Mouse (Mus musculus) forebrain, postnatal 0 days (tissue): ENCODE measurements around the gene Gm3336. TPM values are rescaled to one million over a fixed set of nuclear protein-coding genes. Genes with fewer than 3 reads are reported as not detected.

Experiments
- ATAC-seq: fragments of 200-750 bp; cut with Nextera tagmentation; 2 replicates; pipeline ENCODE4 v1.8.0; 2017; ENCODE audit warnings: mild to moderate bottlenecking, moderate library complexity
- DNase-seq: peaks from one replicate; pipeline ENCODE4 v3.0.0-alpha.2; 2015
- H3K27ac ChIP-seq: fragments of 300-500 bp; sonication (generic); 2 replicates; pipeline ENCODE4 v1.5.1; 2014; ENCODE audit warnings: low read depth, mild to moderate bottlenecking, antibody characterized with exemption, low read length, moderate library complexity, mixed read lengths
- H3K27me3 ChIP-seq: fragments of 300-500 bp; sonication (generic); 2 replicates; pipeline ENCODE4 v1.6.1; 2014; ENCODE audit warnings: mild to moderate bottlenecking, low read length, mixed read lengths; ENCODE audit not compliant: insufficient read depth
- H3K36me3 ChIP-seq: fragments of 300-500 bp; sonication (generic); 2 replicates; pipeline ENCODE4 v1.6.1; 2014; ENCODE audit warnings: mild to moderate bottlenecking, moderate library complexity; ENCODE audit not compliant: insufficient read depth
- H3K4me1 ChIP-seq: fragments of 300-500 bp; sonication (generic); 2 replicates; pipeline ENCODE4 v1.6.1; 2014; ENCODE audit warnings: antibody characterized with exemption; ENCODE audit not compliant: insufficient read depth
- H3K4me2 ChIP-seq: fragments of 300-500 bp; sonication (generic); 2 replicates; pipeline ENCODE4 v1.6.1; 2014; ENCODE audit warnings: low read depth, mild to moderate bottlenecking, moderate library complexity
- H3K4me3 ChIP-seq: fragments of 300-500 bp; sonication (generic); 2 replicates; pipeline ENCODE4 v1.5.1; 2014; ENCODE audit warnings: low read depth, low read length, mixed read lengths
- H3K9ac ChIP-seq: fragments of 300-500 bp; sonication (generic); 2 replicates; pipeline ENCODE4 v1.6.1; 2014; ENCODE audit warnings: mild to moderate bottlenecking
- H3K9me3 ChIP-seq: fragments of 300-500 bp; sonication (generic); 2 replicates; pipeline ENCODE4 v1.6.1; 2016; ENCODE audit warnings: low read length
- CTCF ChIP-seq: sonication (generic); IDR thresholded peaks from 2 replicates; pipeline ENCODE4 v1.5.1; 2016; ENCODE audit warnings: antibody characterized with exemption, control low read depth, low read depth
- WGBS: fragments of 180-500 bp; shearing (Covaris S2); extraction: QIAGEN DNeasy Blood & Tissue Kit; methylation state at CpG from one replicate; pipeline ENCODE4 v1.1.7; 2014; 5-methylcytosine and 5-hydroxymethylcytosine counted together
- polyA plus RNA-seq: library from polyadenylated mRNA; unstranded; fragments of >200 nt; fragmentation: Nextera tagmentation; extraction: Ambion mirVana; gene quantifications from 2 replicates; pipeline ENCODE4 v1.2.1, GENCODE M21; 2015
- total RNA-seq: library from RNA; depleted of rRNA; stranded (reverse); fragments of >200 nt; gene quantifications from 2 replicates; pipeline ENCODE4 v1.2.3, GENCODE M21; 2014

Gm3336 gene
- total and polyA plus RNA-seq, 2 experiments from 2014 or later: not detected

GRCm38 (mm10) chr8:70699116-70699833, 19.1 kb upstream of the Gm3336 start:
- H3K9me3 ChIP-seq: no peaks in the 10 kb centered on the region
- H3K27me3 ChIP-seq: no peaks in the 10 kb centered on the region
- H3K27ac ChIP-seq: peak overlapping the region; percentile 97
- TF ChIP-seq CTCF: no peak; the same call in 1 of the 2 replicates
- WGBS: 1% methylated on average over 80 of the region's 89 CpGs
- peaks cover 22% of the 10 kb centered on the region for H3K4me1 ChIP-seq
- no peak for DNase-seq
- peak overlapping the region; percentile 98 for H3K9ac ChIP-seq
- peak overlapping the region; percentile 66 for H3K4me3 ChIP-seq
- H3K36me3 ChIP-seq: 0 out of 2 replicates have a peak, but pooled peaks cover 6% of the 10 kb centered on the region
- ATAC-seq: peak; percentile 23
- H3K4me2 ChIP-seq: peak overlapping the region; percentile 60

- Histone ChIP-seq H3K9ac (peak overlapping the region; percentile 98), H3K27ac (peak overlapping the region; percentile 97), H3K4me2 (peak overlapping the region; percentile 60), H3K36me3 (peaks cover 10% of the 10 kb centered on the region; the same call in 1 of the 2 replicates), H3K4me3 (peak overlapping the region; percentile 66), H3K4me1 (peaks cover 22% of the 10 kb centered on the region), H3K27me3 (no peaks in the 10 kb centered on the region), H3K9me3 (no peaks in the 10 kb centered on the region)
- ATAC-seq (peak; percentile 26), DNase-seq (peak; percentile 92)
- WGBS: 1% methylated on average over 58 of the region's 59 CpGs
- peak; percentile 2; the same call in 1 of the 2 replicates for TF ChIP-seq CTCF
Measured at GRCm38 (mm10) chr8:70699834-70700554, 18.3 kb upstream of the Gm3336 start.

DNA sequence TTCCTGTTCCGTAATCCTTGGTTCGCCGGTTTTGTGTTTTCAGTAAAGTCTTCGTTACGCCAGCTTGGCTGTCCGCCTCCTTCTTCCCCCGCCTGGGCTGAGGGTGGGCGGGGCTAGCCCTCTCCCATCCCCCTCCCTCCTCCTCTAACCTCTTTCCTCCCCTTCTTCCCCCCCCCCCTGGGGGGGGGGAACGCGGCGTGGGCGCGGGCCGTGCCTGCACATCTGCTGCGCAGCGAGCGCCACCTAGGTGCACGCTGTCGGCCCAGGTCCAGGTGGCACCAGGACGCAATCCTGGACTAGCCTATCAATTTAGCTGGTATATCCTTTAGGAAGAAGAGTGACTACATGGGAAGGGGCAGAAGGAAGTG, 17.8 kb upstream of the Gm3336 start:
- peaks cover 22% of the 10 kb centered on the region for H3K4me1 ChIP-seq
- H3K9me3 ChIP-seq: no peaks in the 10 kb centered on the region
- peak overlapping the region; percentile 60 for H3K4me2 ChIP-seq
- peaks cover 10% of the 10 kb centered on the region; the same call in 1 of the 2 replicates for H3K36me3 ChIP-seq
- DNase-seq (peak; percentile 93), ATAC-seq (peak; percentile 8)
- TF ChIP-seq CTCF: peak; percentile 77
- WGBS: under 1% methylated on average over 20 of the region's 20 CpGs
- no peaks in the 10 kb centered on the region for H3K27me3 ChIP-seq
- H3K9ac ChIP-seq: peak overlapping the region; percentile 98
- H3K4me3 ChIP-seq: peak overlapping the region; percentile 66
- peak overlapping the region; percentile 97 for H3K27ac ChIP-seq

- no peak for TF ChIP-seq CTCF
- Histone ChIP-seq H3K27me3 (no peaks in the 10 kb centered on the region), H3K4me1 (peaks cover 21% of the 10 kb centered on the region), H3K4me2 (peak overlapping the region; percentile 60), H3K9ac (peak overlapping the region; percentile 98), H3K4me3 (peak overlapping the region; percentile 66), H3K36me3 (peaks cover 10% of the 10 kb centered on the region; the same call in 1 of the 2 replicates), H3K27ac (peak overlapping the region; percentile 97), H3K9me3 (no peaks in the 10 kb centered on the region)
- ATAC-seq (no peak), DNase-seq (no peak)
- 57% methylated on average over 10 of the region's 10 CpGs for WGBS
Measured at GRCm38 (mm10) chr8:70701048-70701981, 17.0 kb upstream of the Gm3336 start.

- no peaks in the 10 kb centered on the region for H3K27me3 ChIP-seq
- 75% methylated on average over 2 of the region's 2 CpGs for WGBS
- H3K9me3 ChIP-seq: no peaks in the 10 kb centered on the region
- H3K36me3 ChIP-seq: peaks cover 10% of the 10 kb centered on the region; the same call in 1 of the 2 replicates
- H3K4me1 ChIP-seq: peaks cover 13% of the 10 kb centered on the region
- 0 out of 2 replicates have a peak overlapping the region, but pooled peaks have one; percentile 6 for H3K9ac ChIP-seq
- TF ChIP-seq CTCF: no peak
- H3K4me2 ChIP-seq: peak overlapping the region; percentile 60
- DNase-seq (no peak), ATAC-seq (no peak)
- no peak overlapping the region for H3K27ac ChIP-seq
- no peak overlapping the region for H3K4me3 ChIP-seq
Measured at GRCm38 (mm10) chr8:70701982-70702841, 16.1 kb upstream of the Gm3336 start.

DNA sequence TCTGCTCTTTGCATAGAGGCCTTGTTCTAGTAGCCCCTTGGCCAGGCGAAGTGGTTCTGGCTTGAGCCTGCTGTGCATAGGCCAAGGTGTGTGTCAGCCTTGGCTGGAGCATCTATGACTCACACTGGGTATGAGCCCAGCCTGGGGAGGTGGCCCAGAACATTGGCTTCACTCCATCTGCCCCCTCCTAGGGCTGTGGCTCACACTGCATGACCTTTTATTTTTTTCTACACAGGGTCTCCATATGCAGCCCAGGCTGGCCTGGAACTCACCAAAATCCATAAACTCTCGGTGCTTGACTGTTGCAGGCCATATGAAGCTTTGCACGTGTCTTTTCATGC, 15.5 kb upstream of the Gm3336 start:
- TF ChIP-seq CTCF: no peak
- H3K9ac ChIP-seq: no peak overlapping the region

More for the DNA sequence above, 15.5 kb upstream of the Gm3336 start:
- no peaks in the 10 kb centered on the region for H3K27me3 ChIP-seq
- WGBS: 73% methylated on average over 3 of the region's 3 CpGs
- no peaks in the 10 kb centered on the region for H3K9me3 ChIP-seq
- no peak for ATAC-seq
- peaks cover 13% of the 10 kb centered on the region for H3K4me1 ChIP-seq
- H3K36me3 ChIP-seq: peaks cover 10% of the 10 kb centered on the region; the same call in 1 of the 2 replicates
- peak overlapping the region; percentile 60; the same call in 1 of the 2 replicates for H3K4me2 ChIP-seq
- peak; percentile 36 for DNase-seq
- H3K4me3 ChIP-seq: no peak overlapping the region
- no peak overlapping the region for H3K27ac ChIP-seq
